Mouse (Mus musculus): ENCODE results near the gene E130218I03Rik.

Gene E130218I03Rik

GRCm38 (mm10) chr4:134243516-134244250, at the start of gene E130218I03Rik:
Gene E130218I03Rik (plus strand): TSS chr4:134243662.
- in situ Hi-C loops (cut with MboI, MseI), result no loop called here

GRCm38 (mm10) chr4:134199371-134199770, 44.1 kb upstream of the E130218I03Rik start:
- in situ Hi-C loops (cut with MboI, MseI), result loop anchor here (5.0 kb wide), 2 partner anchors 33 to 93 kb away; no protein-coding TSS in a partner anchor

- in situ Hi-C loops (cut with MboI, MseI), result no loop called here
Observed at GRCm38 (mm10) chr4:134202904-134203303, 40.6 kb upstream of the E130218I03Rik start, which contains the start of gene Gm7534. Gene Gm7534 (minus strand): TSS chr4:134203004.

- in situ Hi-C loops (cut with MboI, MseI), result no loop called here
Observed at GRCm38 (mm10) chr4:134203340-134203896, 40.0 kb upstream of the E130218I03Rik start.

GRCm38 (mm10) chr4:134206488-134207053, 36.9 kb upstream of the E130218I03Rik start:
- in situ Hi-C loops (cut with MboI, MseI), result no loop called here

- in situ Hi-C loops (cut with MboI, MseI), result no loop called here
Observed at GRCm38 (mm10) chr4:134222793-134223600, 20.5 kb upstream of the E130218I03Rik start.

- in situ Hi-C loops (cut with MboI, MseI), result no loop called here
Observed at GRCm38 (mm10) chr4:134227194-134227593, 16.3 kb upstream of the E130218I03Rik start, which contains the start of gene Catsper4. Gene Catsper4 (minus strand): TSS chr4:134227383.

GRCm38 (mm10) chr4:134230431-134230830, 13.0 kb upstream of the E130218I03Rik start:
- in situ Hi-C loops (cut with MboI, MseI), result loop anchor here in 1 of 2 experiments (5.0 kb wide), 1 partner anchor 33 kb away; no protein-coding TSS in a partner anchor

- in situ Hi-C loops (cut with MboI, MseI), result loop anchor here in 1 of 2 experiments (5.0 kb wide), 1 partner anchor 38 kb away; no protein-coding TSS in a partner anchor
Observed at GRCm38 (mm10) chr4:134234876-134235275, 8.6 kb upstream of the E130218I03Rik start.

- in situ Hi-C loops (cut with MboI, MseI), result no loop called here
Observed at GRCm38 (mm10) chr4:134237582-134238278, 5.7 kb upstream of the E130218I03Rik start.

- in situ Hi-C loops (cut with MboI, MseI), result no loop called here
Observed at GRCm38 (mm10) chr4:134238279-134238651, 5.2 kb upstream of the E130218I03Rik start, which contains the start of gene Cnksr1. Gene Cnksr1 (minus strand): TSS chr4:134238399.

- in situ Hi-C loops (cut with MboI, MseI), result no loop called here
Observed at GRCm38 (mm10) chr4:134238686-134239085, 4.8 kb upstream of the E130218I03Rik start.

GRCm38 (mm10) chr4:134245148-134245843, 1.8 kb downstream of the E130218I03Rik start, which contains the start of gene Zfp593:
Gene Zfp593 (minus strand): TSS chr4:134245592.
- in situ Hi-C loops (cut with MboI, MseI), result loop anchor here in 1 of 2 experiments (5.0 kb wide), 1 partner anchor 47 kb away; no protein-coding TSS in a partner anchor

- in situ Hi-C loops (cut with MboI, MseI), result loop anchor here in 1 of 2 experiments (5.0 kb wide), 1 partner anchor 46 kb away; no protein-coding TSS in a partner anchor
Observed at GRCm38 (mm10) chr4:134246256-134246655, 2.8 kb downstream of the E130218I03Rik start.

GRCm38 (mm10) chr4:134246719-134247258, 3.3 kb downstream of the E130218I03Rik start, which contains the start of gene Gm30191:
Gene Gm30191 (plus strand): TSS chr4:134246935.
- in situ Hi-C loops (cut with MboI, MseI), result loop anchor here in 1 of 2 experiments (5.0 kb wide), 1 partner anchor 46 kb away; no protein-coding TSS in a partner anchor

- in situ Hi-C loops (cut with MboI, MseI), result loop anchor here in 1 of 2 experiments (5.0 to 10.0 kb wide), 2 partner anchors 43 to 465 kb away; no protein-coding TSS in a partner anchor
Observed at GRCm38 (mm10) chr4:134249651-134250050, 6.2 kb downstream of the E130218I03Rik start.

- in situ Hi-C loops (cut with MboI, MseI), result loop anchor here in 1 of 2 experiments (10.0 kb wide), 1 partner anchor 464 kb away; no protein-coding TSS in a partner anchor
Observed at GRCm38 (mm10) chr4:134250116-134250929, 6.9 kb downstream of the E130218I03Rik start.

- in situ Hi-C loops (cut with MboI, MseI), result loop anchor here in 1 of 2 experiments (10.0 kb wide), 1 partner anchor 464 kb away; no protein-coding TSS in a partner anchor
Observed at GRCm38 (mm10) chr4:134250930-134251240, 7.4 kb downstream of the E130218I03Rik start.

Measured in T-helper 17 cell (primary cell).